Mouse (Mus musculus): ENCODE data around the gene Adra2c. TPM values are rescaled to one million over a fixed set of nuclear protein-coding genes. Genes with fewer than 3 reads are reported as not detected.
A peak's percentile ranks its signal among the peaks of the same experiment; 100 is the strongest.

Adra2c gene
- polyA plus RNA-seq, 1 experiment from 2014 or later: not detected

DNA sequence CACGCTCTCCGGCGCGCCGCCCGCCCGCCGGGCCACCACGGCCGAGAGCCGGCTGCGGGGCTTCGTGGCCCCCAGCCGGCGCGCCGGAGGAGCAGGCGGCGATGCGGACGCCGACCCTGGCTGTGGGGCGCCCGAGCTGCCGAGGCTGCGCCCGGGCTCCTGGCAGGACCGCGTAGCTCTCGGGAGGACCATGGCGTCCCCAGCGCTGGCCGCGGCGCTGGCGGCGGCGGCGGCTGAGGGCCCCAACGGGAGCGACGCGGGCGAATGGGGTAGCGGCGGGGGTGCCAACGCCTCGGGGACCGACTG is 1.5 kb downstream of the Adra2c start:
- DNase-seq (ENCODE audit: low spot score): no peak
- WGBS: under 1% methylated on average over 49 of the region's 49 CpGs

DNA sequence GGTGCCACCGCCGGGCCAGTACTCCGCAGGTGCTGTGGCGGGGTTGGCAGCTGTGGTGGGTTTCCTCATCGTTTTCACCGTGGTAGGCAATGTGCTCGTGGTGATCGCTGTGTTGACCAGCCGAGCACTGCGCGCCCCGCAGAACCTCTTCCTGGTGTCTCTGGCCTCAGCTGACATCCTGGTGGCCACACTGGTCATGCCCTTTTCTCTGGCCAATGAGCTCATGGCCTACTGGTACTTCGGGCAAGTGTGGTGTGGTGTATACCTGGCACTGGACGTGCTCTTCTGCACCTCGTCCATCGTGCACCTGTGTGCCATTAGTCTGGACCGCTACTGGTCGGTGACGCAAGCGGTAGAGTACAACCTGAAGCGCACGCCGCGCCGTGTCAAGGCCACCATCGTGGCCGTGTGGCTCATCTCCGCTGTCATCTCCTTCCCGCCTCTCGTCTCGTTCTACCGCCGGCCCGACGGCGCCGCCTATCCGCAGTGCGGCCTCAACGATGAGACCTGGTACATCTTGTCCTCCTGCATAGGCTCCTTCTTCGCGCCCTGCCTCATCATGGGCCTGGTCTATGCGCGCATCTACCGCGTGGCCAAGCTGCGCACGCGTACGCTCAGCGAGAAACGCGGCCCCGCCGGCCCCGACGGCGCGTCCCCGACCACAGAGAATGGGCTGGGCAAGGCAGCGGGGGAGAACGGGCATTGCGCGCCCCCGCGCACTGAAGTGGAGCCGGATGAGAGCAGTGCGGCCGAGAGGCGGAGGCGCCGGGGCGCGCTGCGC is 2.1 kb downstream of the Adra2c start:
- peak overlapping the region; percentile 66 for H3K4me3 ChIP-seq
- 6% methylated on average over 75 of the region's 75 CpGs for WGBS
- DNase-seq (ENCODE audit: low spot score): peak; percentile 46
- no peaks in the 10 kb centered on the region for H3K9me3 ChIP-seq
- H3K4me1 ChIP-seq: peaks cover 31% of the 10 kb centered on the region
- H3K36me3 ChIP-seq (replicated peaks): no peaks in the 10 kb centered on the region
- no peak overlapping the region for H3K27ac ChIP-seq (replicated peaks)
- H3K27me3 ChIP-seq (replicated peaks; ENCODE audit: low read depth, poor library complexity, severe bottlenecking): peaks cover 100% of the 10 kb centered on the region

More for the DNA sequence above, 1.5 kb downstream of the Adra2c start:
- Histone ChIP-seq H3K4me3 (peak overlapping the region; percentile 66), H3K36me3 (replicated peaks) (no peaks in the 10 kb centered on the region), H3K27me3 (replicated peaks; ENCODE audit: low read depth, poor library complexity, severe bottlenecking) (peaks cover 100% of the 10 kb centered on the region), H3K9me3 (no peaks in the 10 kb centered on the region), H3K27ac (replicated peaks) (no peak overlapping the region), H3K4me1 (peaks cover 28% of the 10 kb centered on the region)

DNA sequence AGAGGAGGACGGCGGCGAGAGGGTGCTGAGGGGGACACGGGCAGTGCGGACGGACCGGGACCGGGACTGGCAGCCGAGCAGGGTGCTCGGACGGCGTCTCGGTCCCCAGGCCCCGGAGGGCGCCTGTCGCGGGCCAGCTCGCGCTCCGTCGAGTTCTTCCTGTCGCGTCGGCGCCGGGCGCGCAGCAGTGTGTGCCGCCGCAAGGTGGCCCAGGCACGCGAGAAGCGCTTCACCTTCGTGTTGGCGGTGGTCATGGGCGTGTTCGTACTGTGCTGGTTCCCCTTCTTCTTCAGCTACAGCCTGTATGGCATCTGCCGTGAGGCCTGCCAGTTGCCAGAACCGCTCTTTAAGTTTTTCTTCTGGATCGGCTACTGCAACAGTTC is 2.7 kb downstream of the Adra2c start:
- no peak overlapping the region for H3K27ac ChIP-seq (replicated peaks)
- peak; percentile 45 for DNase-seq (ENCODE audit: low spot score)
- H3K27me3 ChIP-seq (replicated peaks; ENCODE audit: low read depth, poor library complexity, severe bottlenecking): peaks cover 96% of the 10 kb centered on the region
- no peaks in the 10 kb centered on the region for H3K9me3 ChIP-seq
- WGBS: 5% methylated on average over 40 of the region's 40 CpGs
- H3K4me1 ChIP-seq: peaks cover 37% of the 10 kb centered on the region
- H3K36me3 ChIP-seq (replicated peaks): no peaks in the 10 kb centered on the region
- peak overlapping the region; percentile 66 for H3K4me3 ChIP-seq

DNA sequence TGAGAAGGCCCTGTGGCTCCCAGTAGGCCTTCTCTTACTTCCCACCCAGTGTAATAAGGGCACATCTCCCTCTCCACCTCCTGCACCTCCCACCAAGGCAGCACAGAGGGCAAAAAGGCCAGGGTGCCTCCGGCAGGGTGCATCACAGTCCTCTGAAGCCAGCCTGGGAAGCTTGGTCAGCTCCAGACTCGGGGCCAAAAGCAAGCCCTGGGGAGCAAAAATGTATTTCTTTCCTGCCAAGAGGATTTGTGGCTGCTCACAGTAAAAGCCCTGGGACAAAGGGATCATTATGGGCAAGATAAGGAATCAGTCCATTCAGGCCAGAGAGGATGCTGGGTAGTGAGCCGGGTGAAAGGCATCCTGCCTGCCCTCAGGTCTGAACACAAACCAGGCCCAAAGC is 7.2 kb downstream of the Adra2c start:
- Histone ChIP-seq H3K4me3 (no peak overlapping the region), H3K36me3 (replicated peaks) (no peaks in the 10 kb centered on the region), H3K4me1 (peaks cover 16% of the 10 kb centered on the region), H3K27ac (replicated peaks) (0 out of 2 replicates have a peak overlapping the region, but pooled peaks have one; percentile 19), H3K27me3 (replicated peaks; ENCODE audit: low read depth, poor library complexity, severe bottlenecking) (peaks cover 60% of the 10 kb centered on the region), H3K9me3 (no peaks in the 10 kb centered on the region)
- WGBS: 29% methylated on average over 3 of the region's 3 CpGs
- DNase-seq (ENCODE audit: low spot score): no peak

DNA sequence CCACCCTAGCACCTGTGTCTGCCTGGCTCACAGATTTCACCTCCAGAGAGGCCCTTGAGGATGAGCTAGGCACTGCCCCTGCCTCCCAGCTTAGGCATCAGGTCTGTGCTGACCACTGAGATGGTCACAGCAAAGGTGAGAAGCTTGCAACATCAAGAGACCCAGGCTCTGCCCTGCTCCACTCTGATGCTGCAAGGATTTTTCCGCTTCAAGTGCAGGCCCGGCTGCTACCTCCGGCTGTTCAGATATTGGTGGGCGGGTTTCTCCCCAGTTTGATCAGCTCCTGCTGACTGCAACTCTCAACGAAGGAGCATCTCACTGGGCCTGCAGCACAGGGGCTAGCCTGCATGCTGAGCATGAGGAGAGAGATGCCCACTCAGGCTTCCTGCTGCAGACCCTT is 8.1 kb downstream of the Adra2c start:
- H3K4me1 ChIP-seq: peaks cover 9% of the 10 kb centered on the region
- no peaks in the 10 kb centered on the region for H3K9me3 ChIP-seq
- H3K36me3 ChIP-seq (replicated peaks): no peaks in the 10 kb centered on the region
- H3K27ac ChIP-seq (replicated peaks): no peak overlapping the region
- 76% methylated on average over 5 of the region's 5 CpGs for WGBS
- DNase-seq (ENCODE audit: low spot score): no peak
- peaks cover 51% of the 10 kb centered on the region for H3K27me3 ChIP-seq (replicated peaks; ENCODE audit: low read depth, poor library complexity, severe bottlenecking)
- H3K4me3 ChIP-seq: no peak overlapping the region

DNA sequence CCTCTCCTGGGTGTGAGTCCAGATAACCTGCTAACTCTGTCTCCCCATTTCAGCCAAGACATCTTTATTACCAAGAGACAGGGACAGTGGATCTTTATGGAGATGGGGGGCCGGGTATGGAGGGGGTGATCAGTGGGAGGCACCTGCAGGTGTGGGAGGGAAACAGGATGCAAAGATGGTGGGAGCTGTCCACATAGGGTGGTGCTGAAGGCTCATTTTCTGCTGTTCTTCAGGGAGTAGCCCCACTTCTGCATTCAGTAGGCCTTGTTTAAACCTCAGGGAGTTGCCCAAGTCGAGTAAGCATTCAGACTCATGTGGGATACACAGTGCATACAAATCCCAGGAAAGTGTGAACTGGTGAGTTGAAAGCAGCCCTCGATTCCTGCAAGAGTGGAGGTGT is 21.5 kb downstream of the Adra2c start:
- no peak overlapping the region for H3K27ac ChIP-seq (replicated peaks)
- WGBS: 26% methylated on average over 3 of the region's 3 CpGs
- H3K4me1 ChIP-seq: no peaks in the 10 kb centered on the region
- H3K9me3 ChIP-seq: no peaks in the 10 kb centered on the region
- H3K4me3 ChIP-seq: no peak overlapping the region
- 0 out of 2 replicates have a peak, but pooled peaks cover 4% of the 10 kb centered on the region for H3K27me3 ChIP-seq (replicated peaks; ENCODE audit: low read depth, poor library complexity, severe bottlenecking)
- no peaks in the 10 kb centered on the region for H3K36me3 ChIP-seq (replicated peaks)
- peak; percentile 71 for DNase-seq (ENCODE audit: low spot score)

DNA sequence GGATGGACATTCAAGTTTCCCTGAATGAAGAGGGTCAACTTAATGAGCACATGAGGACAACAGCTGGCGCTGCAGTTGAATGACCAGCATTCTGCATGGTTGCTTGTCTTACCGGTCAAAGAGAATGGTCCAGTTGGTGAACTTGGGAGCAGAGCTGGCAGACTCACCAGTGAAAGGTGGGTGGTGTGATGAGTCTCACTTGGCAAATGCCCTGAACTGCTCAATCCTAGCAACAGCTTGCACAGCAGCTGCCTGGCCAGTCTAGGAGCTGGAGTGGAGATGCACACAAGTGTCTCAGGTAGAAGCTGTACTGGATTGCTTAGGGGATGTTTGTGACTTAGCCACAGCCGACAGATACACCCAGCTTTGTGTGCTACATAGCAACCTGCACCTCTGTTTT is 26.1 kb downstream of the Adra2c start:
- Histone ChIP-seq H3K4me3 (no peak overlapping the region), H3K36me3 (replicated peaks) (no peaks in the 10 kb centered on the region), H3K9me3 (no peaks in the 10 kb centered on the region), H3K27ac (replicated peaks) (no peak overlapping the region), H3K4me1 (no peaks in the 10 kb centered on the region), H3K27me3 (replicated peaks; ENCODE audit: low read depth, poor library complexity, severe bottlenecking) (no peaks in the 10 kb centered on the region)
- 91% methylated on average over 3 of the region's 3 CpGs for WGBS
- no peak for DNase-seq (ENCODE audit: low spot score)

DNA sequence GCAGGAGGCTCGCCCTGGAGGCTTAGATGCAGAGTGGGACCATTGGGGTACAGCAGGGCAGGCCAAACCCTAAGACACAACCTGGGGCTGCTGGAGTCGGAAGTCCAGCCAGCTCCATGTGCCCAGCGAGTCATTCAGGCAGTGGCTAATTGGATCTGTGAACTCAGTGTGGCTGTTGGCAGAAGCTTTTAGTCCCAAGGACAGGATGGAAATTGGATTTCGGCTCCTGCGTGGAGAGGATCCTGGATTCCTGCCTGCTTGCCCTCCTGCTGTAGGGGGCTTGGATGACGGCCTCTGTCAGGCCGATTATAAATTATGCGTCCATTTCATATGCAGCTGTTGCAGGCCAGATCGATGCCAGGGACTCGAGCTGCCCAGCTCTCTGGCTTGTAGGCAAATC is 27.2 kb downstream of the Adra2c start:
- Histone ChIP-seq H3K27ac (replicated peaks) (no peak overlapping the region), H3K36me3 (replicated peaks) (no peaks in the 10 kb centered on the region), H3K4me3 (no peak overlapping the region), H3K27me3 (replicated peaks; ENCODE audit: low read depth, poor library complexity, severe bottlenecking) (0 out of 2 replicates have a peak, but pooled peaks cover under 1% of the 10 kb centered on the region), H3K9me3 (no peaks in the 10 kb centered on the region), H3K4me1 (peaks cover 9% of the 10 kb centered on the region; the same call in 1 of the 2 replicates)
- no peak for DNase-seq (ENCODE audit: low spot score)
- 81% methylated on average over 10 of the region's 10 CpGs for WGBS

DNA sequence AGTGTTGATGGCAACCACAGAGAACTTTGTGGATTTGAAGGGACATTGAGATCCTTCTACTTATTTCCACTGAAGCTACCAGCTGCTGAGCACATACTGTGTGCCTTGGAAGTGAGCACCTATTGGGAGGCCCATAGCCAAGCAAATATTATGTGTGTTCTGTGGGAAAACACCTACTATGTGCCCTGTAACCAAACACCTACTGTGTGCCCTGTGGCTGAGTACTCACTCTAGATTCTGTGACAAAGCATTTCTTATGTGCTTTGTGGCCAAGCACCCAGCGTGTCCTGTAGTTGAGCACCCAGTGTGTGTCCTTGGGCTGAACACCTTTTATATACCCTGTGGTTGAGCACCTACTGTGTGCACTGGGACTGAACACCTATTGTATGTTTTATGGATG is 28.6 kb downstream of the Adra2c start:
- Histone ChIP-seq H3K4me1 (peaks cover 10% of the 10 kb centered on the region; the same call in 1 of the 2 replicates), H3K36me3 (replicated peaks) (no peaks in the 10 kb centered on the region), H3K9me3 (no peaks in the 10 kb centered on the region), H3K4me3 (no peak overlapping the region), H3K27me3 (replicated peaks; ENCODE audit: low read depth, poor library complexity, severe bottlenecking) (peaks cover 14% of the 10 kb centered on the region), H3K27ac (replicated peaks) (no peak overlapping the region)
- DNase-seq (ENCODE audit: low spot score): no peak
- WGBS: 91% methylated on average over 1 of the region's 1 CpGs

DNA sequence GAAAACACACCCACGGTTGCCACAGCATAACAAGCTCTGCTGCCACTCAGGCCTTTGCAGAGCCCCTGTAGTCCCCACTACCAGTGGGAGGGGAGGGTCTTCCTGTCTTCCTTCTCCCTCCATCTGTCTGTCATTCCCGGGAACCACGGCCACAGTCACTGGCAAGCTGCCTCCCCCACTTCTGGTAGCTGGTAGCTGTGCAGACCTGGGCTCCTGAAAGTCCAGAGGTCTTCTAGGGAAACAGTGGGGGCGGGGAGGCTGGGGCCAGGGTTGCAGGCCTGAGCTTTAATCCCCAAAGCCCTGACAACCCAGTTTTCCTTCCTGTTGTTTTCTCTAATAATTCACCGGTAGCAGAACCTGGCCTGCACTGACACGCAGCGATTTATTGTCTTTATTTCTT is 31.7 kb downstream of the Adra2c start:
- Histone ChIP-seq H3K4me1 (peaks cover 28% of the 10 kb centered on the region), H3K27ac (replicated peaks) (no peak overlapping the region), H3K4me3 (no peak overlapping the region), H3K36me3 (replicated peaks) (no peaks in the 10 kb centered on the region), H3K27me3 (replicated peaks; ENCODE audit: low read depth, poor library complexity, severe bottlenecking) (peaks cover 46% of the 10 kb centered on the region), H3K9me3 (no peaks in the 10 kb centered on the region)
- WGBS: 53% methylated on average over 7 of the region's 7 CpGs
- DNase-seq (ENCODE audit: low spot score): no peak

DNA sequence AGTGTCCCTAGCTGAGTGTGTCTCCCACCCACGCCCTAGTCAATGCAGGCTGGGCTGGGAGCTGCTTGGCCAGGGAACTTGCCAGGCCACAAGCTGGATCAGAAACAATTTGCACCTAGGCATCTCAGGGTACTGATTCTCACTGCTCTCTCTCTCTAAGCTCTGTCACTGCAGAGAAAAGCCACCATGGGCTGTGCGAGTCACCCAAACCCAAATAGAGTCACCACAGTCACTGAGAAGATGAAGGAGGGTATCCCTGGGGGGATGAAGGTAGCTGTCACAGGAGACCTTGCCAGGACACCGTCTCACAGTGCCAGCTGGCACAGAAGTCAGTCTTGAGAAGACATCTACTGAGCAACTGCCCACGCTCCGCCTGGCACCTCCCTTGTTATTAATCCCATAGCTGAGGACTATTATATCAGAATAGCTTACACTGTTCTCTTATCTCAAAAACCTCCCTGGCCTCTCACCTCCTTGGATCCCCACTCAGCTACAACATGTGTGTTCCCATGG is 33.7 kb downstream of the Adra2c start:
- Histone ChIP-seq H3K9me3 (no peaks in the 10 kb centered on the region), H3K36me3 (replicated peaks) (no peaks in the 10 kb centered on the region), H3K27ac (replicated peaks) (no peak overlapping the region), H3K4me1 (peaks cover 29% of the 10 kb centered on the region), H3K27me3 (replicated peaks; ENCODE audit: low read depth, poor library complexity, severe bottlenecking) (peaks cover 63% of the 10 kb centered on the region), H3K4me3 (no peak overlapping the region)
- no peak for DNase-seq (ENCODE audit: low spot score)
- WGBS: 89% methylated on average over 5 of the region's 5 CpGs

DNA sequence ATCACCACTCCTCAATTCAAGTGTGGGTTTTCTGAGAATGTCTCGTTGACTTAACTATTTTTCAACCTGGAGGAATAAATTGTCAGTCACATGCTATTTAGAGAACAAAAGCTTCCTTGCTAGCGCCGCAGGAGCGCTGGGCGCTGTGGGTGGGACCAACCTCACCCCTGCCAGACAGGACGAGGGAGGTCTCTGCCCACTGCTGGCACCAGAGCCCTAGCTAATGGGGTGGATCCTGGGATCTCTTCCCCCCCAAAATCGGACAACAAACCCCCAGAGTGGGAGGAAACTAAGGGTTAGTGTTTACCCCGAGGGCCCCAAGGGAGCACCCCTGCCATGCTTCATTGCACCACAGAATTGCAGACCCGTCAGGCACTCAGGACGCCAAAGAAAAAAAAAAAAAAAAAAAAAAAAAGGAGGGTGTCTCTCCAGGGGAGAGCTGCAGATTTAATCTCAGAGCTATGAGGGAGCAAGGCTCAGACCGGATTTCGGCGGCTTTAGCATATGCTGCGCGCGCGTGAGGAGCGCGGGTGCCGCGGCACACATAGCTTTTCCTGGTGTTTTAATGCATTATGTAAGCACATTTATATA is 35.2 kb downstream of the Adra2c start:
- Histone ChIP-seq H3K27me3 (replicated peaks; ENCODE audit: low read depth, poor library complexity, severe bottlenecking) (peaks cover 70% of the 10 kb centered on the region), H3K9me3 (no peaks in the 10 kb centered on the region), H3K4me3 (peak overlapping the region; percentile 47), H3K27ac (replicated peaks) (peak overlapping the region; percentile 40; the same call in 1 of the 2 replicates), H3K36me3 (replicated peaks) (no peaks in the 10 kb centered on the region), H3K4me1 (peaks cover 29% of the 10 kb centered on the region)
- 1% methylated on average over 21 of the region's 21 CpGs for WGBS
- DNase-seq (ENCODE audit: low spot score): peak; percentile 38

Data from embryonic facial prominence, embryonic 10.5 days (tissue).